Mouse (Mus musculus) ES-CJ7 (cell line): ENCODE data around the gene Zbtb25.

Experiments used
- DNase-seq: peaks from one replicate; pipeline ENCODE4 v3.0.0; 2011; ENCODE audit warnings: low read depth, low spot score

The Zbtb25 gene

DNA sequence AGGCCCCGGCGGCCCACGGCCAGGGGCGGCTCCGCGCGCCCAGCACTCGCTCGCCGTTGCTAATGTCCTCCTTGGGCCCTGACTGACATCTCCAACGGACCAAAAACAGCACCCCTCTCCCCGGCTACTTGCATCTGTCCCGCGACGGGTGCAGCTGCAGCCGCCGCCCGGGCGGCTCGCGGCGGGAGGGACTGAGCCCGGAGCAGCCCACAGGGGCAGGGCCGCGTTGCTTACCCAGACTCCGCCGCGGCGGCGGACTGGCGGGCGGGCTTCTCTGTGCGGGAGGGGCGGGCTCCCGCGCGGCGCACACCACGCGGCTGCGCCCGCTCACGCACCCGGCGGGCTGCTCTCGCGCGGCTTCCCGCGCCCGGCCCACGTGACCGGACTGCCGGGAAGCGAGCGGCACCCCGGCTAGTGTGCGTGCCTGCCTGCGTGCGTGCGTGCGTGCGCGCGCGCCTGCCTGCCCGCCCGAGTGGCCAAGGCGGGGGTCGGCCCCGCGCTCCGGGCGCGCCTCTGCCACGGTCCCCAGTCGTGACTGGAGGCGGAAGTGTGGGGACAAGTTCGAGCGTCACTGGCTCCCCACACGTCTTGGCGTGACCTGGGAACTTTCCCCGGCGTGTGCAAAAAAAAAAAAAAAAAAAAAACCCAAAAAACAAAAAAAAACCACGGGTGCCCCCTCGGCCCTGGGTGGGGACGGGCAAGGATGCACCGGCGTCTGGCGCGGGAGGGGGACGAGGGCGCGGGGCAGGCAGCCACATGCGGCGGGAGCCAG lies at the start of gene Zbtb25:
TSS of gene Zbtb25 (minus strand) at position 397 of the 772 bp plus-strand sequence.
- peak; percentile 83 for DNase-seq

DNA sequence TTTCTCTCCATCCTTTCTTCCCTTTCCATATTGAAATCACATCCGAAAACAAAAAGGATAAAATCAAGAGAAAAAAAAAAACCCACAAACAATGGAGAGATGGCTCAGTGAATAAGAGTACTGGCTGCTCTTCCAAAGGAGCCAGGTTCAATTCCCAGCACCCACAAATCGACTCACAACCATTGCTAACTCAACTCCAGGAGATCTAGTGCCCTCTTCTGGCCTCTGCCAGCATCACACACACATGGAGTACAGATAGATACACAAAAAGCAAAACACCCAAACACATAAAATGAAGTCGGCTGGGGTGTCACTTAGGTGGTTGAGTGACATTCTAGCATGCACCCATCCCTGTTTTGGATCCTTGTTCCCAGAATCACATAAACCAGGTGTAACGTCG lies 48.9 kb upstream of the Zbtb25 start:
- DNase-seq: peak; percentile 57

DNA sequence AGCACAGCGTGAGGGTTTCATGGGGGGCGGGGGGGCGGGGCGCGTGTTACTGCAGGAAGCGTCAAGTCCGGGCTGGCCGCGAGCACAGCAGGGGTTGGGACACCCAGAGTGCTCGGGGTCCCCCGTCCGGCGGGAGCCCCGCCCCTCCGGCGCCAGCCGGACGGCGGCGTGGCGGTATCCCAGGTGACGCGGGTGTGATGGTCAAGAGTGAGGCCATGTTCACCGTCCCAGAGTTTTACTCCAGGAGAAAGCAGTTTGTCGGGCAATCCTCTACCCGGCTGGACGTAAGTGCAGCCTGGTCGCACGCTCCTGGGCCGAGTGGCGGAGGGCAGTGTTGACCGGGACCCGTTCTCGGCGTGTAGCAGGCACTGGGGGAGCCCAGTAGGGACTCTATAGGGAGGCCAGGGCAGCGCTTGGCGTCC lies 48.0 kb upstream of the Zbtb25 start, which contains the start of gene Ppp1r36:
TSS of gene Ppp1r36 (plus strand) at position 106 of the 422 bp plus-strand sequence.
- DNase-seq: peak; percentile 18

DNA sequence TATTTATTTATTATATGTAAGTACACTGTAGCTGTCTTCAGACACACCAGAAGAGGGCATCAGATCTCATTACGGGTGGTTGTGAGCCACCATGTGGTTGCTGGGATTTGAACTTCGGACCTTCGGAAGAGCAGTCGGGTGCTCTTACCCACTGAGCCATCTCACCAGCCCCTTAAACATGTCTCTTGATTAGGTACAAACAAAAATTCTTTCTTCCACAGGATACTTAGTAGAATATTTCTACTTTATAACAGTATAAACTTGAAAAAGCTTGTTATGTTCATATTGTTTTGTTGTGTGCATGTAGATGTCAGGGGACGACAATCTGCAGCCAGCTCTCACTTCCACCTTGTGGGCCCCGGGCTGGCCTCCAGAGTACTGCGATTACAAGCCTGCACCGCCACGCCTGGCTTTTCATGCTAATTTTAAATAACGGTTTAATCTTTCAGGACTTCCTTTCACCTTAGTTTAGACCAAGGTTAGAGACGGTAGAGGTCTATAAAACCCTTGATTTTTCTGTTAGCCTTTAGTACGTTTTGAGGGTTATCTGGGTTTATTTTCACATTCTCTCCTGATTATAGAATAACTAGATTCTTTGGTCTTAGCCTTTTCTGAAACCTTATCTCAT lies 46.1 kb upstream of the Zbtb25 start:
- DNase-seq: no peak

DNA sequence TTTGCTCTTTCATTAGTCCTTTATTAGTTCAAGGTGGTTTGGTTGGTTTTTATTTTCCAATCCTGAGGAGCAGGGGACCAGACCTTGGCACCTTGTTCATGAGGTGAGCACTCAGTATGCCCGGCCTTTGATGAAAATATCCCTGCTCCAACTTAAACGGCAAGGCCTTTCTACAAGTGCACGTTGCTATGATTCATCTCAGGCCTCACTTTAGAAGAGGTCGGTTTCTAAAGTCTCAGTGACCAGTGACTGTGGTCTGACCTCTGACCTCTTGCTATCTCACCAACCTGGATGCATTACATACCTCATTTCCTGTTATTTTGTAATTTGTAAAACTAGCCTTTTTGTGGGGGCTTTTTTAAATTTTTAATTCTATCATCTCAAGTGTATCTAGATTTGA lies 39.8 kb upstream of the Zbtb25 start:
- no peak for DNase-seq

DNA sequence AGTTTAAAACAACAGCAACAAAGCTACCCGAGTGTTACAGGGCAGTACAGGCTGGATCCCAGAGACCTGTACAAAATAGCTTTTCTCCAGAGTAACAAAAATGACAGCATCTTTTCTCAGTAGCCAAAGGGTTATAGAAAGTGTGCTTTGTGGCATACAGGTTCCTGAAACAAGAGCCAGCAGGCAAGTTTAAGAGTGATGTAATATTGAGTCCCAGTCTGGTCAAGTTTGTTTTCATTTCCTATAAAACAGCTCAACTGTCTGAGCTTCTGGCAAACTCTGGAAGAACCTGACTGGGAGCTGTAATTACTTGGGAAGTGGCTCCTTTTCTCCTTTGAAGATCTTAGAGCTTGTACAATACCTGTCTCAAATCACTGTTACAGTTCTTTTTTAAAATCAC lies 37.8 kb upstream of the Zbtb25 start:
- no peak for DNase-seq

DNA sequence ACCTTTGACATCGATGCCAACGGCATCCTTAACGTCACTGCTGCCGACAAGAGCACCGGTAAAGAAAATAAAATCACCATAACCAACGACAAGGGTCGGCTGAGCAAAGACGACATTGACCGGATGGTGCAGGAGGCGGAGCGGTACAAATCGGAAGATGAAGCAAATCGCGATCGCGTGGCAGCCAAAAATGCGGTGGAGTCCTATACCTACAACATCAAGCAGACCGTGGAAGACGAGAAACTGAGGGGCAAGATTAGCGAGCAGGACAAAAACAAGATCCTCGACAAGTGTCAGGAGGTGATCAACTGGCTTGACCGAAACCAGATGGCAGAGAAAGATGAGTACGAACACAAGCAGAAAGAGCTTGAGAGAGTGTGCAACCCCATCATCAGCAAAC lies 36.6 kb upstream of the Zbtb25 start:
- DNase-seq: no peak

DNA sequence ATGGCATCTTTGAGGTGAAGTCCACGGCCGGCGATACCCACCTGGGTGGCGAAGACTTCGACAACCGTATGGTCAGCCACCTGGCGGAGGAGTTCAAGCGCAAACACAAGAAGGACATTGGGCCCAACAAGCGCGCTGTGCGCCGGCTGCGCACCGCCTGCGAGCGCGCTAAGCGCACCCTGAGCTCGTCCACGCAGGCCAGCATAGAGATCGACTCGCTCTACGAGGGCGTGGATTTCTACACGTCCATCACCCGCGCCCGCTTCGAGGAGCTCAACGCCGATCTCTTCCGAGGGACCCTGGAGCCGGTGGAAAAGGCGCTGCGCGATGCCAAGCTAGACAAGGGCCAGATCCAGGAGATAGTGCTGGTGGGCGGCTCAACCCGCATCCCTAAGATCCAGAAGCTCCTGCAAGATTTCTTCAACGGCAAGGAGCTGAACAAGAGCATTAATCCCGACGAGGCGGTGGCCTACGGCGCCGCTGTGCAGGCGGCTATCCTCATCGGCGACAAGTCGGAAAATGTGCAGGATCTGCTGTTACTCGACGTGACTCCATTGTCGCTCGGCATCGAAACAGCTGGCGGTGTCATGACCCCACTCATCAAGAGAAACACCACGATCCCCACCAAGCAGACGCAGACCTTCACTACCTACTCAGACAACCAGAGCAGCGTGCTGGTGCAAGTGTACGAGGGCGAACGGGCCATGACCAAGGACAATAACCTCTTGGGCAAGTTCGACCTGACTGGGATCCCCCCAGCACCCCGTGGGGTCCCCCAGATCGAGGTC lies 36.0 kb upstream of the Zbtb25 start:
- peak; percentile 36 for DNase-seq

DNA sequence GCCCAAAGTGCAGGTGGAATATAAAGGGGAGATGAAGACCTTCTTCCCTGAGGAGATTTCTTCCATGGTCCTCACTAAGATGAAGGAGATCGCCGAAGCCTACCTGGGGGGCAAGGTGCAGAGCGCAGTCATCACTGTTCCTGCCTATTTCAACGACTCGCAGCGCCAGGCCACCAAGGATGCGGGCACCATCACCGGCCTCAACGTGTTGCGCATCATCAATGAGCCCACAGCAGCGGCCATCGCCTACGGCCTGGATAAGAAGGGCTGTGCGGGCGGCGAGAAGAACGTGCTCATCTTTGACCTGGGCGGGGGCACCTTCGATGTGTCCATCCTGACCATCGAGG lies 35.4 kb upstream of the Zbtb25 start:
- DNase-seq: no peak

DNA sequence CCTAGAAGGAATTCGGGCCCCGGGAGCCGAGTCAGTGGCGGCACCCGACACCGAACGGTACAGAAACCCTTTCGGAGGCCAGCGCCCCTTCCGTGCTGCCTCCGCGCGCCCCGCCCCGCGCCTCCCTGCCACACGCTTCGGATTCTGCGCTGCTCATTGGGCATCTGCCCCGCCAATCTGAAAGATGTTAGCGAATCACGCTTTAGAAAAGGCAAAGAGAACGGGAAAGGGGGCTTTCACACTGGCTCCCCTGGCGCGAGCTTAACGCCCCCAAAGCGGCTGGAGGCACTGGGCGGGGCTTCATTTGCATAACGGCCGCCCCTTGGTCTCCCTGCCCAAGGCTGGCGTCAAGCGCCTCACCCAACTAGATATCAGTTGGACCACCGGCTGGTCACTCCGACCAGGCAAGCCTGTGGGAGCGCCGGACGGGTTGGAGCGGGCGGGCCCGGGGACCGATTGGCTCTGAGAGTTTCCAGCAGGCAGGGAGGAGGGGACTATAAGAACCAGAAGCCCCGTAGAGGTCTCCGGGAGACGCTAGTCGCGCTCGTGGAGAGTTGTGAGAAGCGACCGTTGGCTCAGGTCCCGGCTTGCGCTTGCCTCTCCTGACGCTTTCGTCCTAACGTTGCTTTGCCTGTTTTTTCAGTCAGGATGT lies 34.6 kb upstream of the Zbtb25 start, which contains the start of gene Hspa2:
TSS of gene Hspa2 (plus strand) at position 291 of the 652 bp plus-strand sequence.
- peak; percentile 99 for DNase-seq

DNA sequence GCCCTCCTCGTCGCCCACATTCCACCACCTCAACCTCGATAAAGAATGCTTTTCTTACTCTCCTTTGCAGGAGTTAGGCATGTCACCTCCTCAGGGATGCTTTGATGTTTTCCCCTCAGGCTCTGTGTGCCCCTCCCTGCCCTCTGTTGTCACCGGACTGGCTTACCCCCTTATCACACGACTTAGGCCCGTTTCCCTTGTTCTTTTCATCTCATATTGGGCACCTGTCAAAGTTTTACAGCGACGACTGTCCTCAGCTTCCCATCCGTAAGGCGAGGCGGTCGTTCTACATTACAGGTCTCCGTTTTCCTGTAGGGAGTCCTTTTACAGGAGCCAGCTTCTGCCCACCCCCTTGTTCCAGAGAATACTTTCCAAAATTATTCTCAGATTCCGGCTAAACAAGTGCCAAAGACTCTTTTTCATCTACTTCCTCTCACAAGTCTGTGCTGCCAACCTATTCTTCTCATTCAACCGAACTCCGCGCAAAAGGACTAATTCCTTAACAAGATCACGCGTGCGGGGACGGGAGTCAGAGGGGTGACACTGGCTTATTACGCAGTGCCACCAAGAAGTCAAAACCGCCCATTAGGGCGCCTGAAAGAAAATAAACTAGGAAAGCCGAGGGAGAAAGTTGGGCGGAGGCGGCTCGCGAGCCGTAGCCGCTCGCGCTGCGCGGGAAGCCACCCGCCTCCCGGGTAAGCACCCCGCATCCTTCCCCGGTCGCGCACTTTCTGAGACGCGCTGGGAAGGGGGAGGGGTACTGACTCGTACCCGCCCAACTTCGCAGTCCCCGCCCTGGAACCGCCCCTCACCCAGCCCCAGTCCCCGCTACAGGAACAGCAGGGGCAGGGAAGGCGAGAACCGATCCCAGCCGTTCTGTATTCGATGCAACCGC lies 33.8 kb upstream of the Zbtb25 start:
- peak; percentile 84 for DNase-seq

DNA sequence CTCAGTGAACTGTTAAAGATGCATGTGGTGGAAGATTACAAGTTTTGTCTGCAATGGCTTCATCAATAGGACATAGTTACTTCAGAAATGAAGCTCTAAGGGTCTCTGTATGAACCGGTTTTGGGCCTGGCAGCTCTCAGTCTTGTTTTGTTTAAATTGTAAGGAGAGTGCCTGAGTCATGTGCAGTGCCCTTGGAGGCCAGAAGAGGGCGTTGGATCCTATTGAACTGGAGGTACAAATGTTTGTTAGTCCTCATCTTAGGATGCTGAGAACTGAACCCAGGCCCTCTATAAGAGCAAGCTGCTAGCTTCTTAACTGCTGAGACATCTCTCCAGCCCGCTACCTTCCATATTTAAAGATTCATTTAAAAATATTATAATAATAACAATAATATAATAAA lies 32.3 kb upstream of the Zbtb25 start:
- DNase-seq: peak; percentile 58

DNA sequence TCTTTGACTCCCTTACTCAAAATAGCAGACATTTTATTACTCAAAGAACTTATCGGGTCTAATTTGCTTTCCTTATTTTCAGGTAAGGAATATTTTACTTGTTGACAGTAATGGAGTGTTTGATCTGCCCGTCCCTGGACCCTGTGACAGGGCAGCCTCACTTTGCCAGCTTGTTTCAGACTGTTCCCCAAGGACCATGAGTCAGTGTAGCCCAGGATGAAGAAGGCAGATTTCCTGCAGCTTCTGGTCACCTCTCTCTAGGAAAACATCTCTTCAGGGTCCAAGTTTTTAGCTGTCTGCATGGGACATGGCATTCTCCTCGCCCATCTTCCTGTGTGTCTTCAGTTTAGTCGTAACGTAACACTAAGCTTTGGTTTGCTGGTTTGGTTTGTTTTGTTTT lies 27.9 kb upstream of the Zbtb25 start:
- DNase-seq: no peak

DNA sequence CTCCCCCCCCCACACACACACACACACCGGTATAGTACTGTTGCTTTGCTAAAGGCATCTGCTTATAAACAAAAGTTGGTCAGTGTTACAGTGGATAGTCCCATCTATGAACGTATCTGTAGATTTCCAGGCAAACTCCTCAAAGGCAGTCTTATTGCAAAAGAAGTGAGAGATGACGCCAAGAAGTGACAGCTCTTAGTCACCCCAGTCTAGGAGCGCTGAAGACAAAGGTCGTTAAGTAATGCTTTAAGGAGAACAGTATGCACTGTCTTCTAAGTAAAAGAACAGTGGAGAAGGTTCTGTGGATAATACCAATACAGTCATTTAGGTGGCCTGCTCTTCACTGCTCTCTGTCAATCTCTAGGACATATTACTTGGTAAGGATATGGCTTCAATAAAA lies 23.6 kb upstream of the Zbtb25 start:
- DNase-seq: no peak

DNA sequence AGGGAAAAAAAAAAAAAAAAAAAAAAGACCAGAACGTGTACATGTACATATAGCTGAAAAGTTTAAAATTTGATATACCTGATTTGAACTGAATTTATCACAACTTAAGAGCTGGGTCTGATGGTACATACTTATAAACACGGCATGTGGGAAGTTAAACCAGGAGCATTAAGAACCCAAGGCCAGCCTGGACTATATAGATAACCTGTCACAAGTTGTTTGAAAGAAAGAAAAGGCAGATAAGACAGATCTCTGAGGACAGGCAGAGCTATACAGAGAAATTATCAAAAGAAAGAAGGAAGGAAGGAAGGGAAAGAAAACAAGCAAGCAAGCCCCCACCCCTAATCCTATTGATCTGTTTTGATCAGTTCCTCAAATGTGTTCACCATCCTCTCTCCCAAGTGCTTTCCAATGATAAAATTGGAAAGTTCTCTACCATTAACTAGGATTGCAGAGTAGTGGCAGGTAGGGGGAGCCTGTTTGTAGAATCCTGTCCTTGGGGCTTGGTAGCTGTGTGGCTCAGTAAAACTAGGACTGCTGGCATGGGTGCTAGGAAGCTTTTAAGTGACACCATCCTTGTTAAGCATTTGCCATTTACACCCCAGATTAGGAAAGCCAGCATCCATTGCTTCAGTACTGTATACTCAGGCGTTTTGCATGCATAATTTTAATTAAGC lies 22.3 kb upstream of the Zbtb25 start:
- no peak for DNase-seq

DNA sequence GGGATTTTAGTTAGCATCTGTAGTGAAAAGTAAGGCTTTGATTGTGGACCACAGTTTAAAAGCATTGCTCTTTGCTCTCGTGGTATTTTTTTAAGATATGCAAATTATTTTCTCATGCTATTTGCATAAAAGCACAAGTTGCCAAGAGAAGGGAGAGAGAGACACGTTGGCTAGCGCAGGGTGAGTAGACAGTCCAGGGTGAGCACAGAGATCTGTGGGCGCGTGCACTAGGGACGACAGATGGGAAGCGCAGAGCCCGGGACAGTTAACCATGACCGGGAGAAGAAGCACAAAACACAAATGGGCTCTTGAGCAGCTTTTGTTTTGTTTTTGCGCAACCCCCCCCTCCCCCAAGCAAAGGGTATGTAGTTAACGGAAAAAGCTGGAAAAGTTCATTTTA lies 19.4 kb upstream of the Zbtb25 start:
- DNase-seq: no peak

DNA sequence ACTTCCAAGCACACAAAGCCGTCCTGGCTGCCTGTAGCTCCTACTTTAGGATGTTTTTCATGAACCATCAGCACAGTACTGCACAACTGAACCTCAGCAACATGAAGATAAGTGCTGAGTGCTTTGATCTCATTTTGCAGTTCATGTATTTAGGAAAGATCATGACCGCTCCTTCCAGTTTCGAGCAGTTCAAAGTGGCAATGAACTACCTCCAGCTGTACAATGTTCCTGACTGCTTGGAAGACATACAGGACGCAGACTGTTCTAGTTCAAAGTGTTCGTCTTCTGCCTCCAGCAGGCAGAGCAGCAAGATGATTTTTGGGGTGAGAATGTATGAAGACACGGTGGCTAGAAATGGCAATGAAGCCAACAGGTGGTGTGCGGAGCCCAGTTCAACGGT lies 15.9 kb upstream of the Zbtb25 start:
- no peak for DNase-seq

DNA sequence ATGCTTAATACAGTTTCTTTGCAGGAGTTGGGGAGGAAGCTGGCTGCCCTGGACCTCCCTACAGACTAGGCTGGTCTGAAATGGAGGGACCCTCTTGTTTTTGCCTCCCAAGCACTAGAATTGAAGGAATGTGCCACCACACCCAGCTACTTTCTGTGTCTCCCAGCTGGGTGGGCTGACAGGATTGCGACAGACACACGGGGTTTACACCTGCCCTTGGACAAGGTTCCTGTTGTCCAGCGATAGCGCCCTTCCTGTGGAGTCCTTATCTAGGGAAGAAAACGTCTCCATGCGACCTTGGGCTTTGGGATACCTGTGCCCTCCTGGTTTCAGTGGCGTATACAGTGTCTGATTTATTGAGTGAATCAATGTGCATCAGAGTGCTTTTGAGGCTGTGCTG lies 10.7 kb upstream of the Zbtb25 start:
- DNase-seq: peak; percentile 59

DNA sequence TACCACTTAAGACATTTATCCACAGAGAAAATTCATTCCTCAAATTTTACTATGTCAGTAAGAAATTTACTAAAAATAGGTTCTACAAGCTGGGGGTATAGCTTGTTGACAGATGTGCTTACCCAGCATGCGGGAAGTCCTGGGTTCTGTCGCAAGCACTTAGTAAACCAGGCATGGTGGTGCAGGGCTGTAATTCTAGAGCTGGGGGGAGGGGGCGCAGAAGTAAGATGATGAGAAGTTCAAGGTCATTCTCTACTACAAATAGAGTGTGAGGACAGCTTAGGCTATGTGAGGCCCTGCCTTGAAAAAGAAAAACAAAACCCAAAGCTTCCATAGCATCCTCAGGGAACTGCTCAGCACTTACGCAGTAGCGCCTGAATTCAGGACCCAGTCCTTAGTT lies 9.2 kb upstream of the Zbtb25 start:
- peak; percentile 50 for DNase-seq

DNA sequence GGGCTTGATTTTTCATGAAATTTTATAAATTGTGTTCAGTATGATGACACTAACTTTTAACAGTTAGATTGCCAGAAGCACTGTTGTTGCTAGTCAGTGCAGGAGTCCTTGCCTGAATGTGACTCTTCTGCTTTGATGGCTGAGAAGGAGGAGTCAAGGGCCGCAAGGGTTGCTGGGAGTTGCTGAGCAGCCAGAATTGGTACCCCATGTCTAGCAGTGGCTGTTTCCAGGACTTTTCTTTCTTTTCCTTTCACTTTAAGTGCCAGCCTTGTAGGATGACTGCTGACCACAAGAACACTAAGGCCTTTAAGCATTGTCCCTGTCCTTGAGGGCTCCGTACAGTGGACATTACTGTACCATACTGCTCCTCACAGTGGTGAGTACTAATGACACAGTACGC lies 8.3 kb upstream of the Zbtb25 start:
- no peak for DNase-seq
